In genomic region chr6:145598794-145599555, GRCm38 (mm10) we compare ENCODE assay signal across 9 mouse cellular contexts. TPM values are rescaled to one million over a fixed set of nuclear protein-coding genes. Genes with fewer than 3 reads are reported as not detected.
DNase-seq lines count a peak whose midpoint lies in the region; ATAC-seq and TF ChIP-seq lines count a peak whose summit lies in the region.
"Had no signal": no experiment of that assay in that cellular context is flagged by ENCODE, and none has a peak within 500 bp of the region (broad histone marks: within the 10 kb centered on the region; RNA-seq: fewer than 3 reads in every experiment).

No protein-coding gene starts in this region.

- no peak overlapping the region for H3K4me3 ChIP-seq in lung, adult 2 months (replicated peaks; ENCODE audit: extremely low read depth, low read depth, low read length)
- H3K4me3 ChIP-seq in intestine, postnatal 0 days (ENCODE audit: low read depth, low read length): no peak overlapping the region
- H3K4me3 ChIP-seq in neural tube, embryonic 15.5 days (replicated peaks): no peak overlapping the region

- H3K9me3 ChIP-seq in intestine, postnatal 0 days (ENCODE audit: control insufficient read depth): no peaks in the 10 kb centered on the region
- H3K9me3 ChIP-seq in neural tube, embryonic 15.5 days (replicated peaks): no peaks in the 10 kb centered on the region

- peaks cover 6% of the 10 kb centered on the region for H3K4me1 ChIP-seq in lung, adult 2 months (ENCODE audit: control insufficient read depth, insufficient read depth, low read length)
- no peaks in the 10 kb centered on the region for H3K4me1 ChIP-seq in intestine, postnatal 0 days (replicated peaks; ENCODE audit: control insufficient read depth, insufficient read depth, low read length)
- peaks cover 4% of the 10 kb centered on the region for H3K4me1 ChIP-seq in neural tube, embryonic 15.5 days

- DNase-seq in lung, adult 18-20 months: peak; percentile 13 to 51
- DNase-seq in lung, adult 2 months: no peak
- DNase-seq in cerebellum, adult 9-11 months: peak; percentile 72
- no peak for DNase-seq in left cerebral cortex, adult 9 months (ENCODE audit: low spot score in 2 of 2)
- no peak for DNase-seq in retina, postnatal 1 day

- no peak for TF ChIP-seq CTCF in lung, adult 2 months (IDR thresholded peaks at IDR 0.05; ENCODE audit: insufficient read depth, low read length)
- TF ChIP-seq CTCF in intestine, postnatal 0 days (IDR thresholded peaks at IDR 0.05; ENCODE audit: low read depth): no peak

- ATAC-seq in intestine, postnatal 0 days: 0 out of 2 replicates have a peak, but pooled peaks have one; percentile 22
- ATAC-seq in megakaryocyte, adult 5-6 weeks (ENCODE audit: poor library complexity, severe bottlenecking): peak; percentile 66
- no peak for ATAC-seq in neural tube, embryonic 15.5 days (ENCODE audit: low FRiP score)

- H3K27me3 ChIP-seq in intestine, postnatal 0 days (replicated peaks; ENCODE audit: control insufficient read depth, insufficient read depth, low read length): no peaks in the 10 kb centered on the region
- H3K27me3 ChIP-seq in neural tube, embryonic 15.5 days (replicated peaks): no peaks in the 10 kb centered on the region

- WGBS in lung, adult 2 months: 42% methylated on average over 11 of the region's 11 CpGs
- 37% methylated on average over 11 of the region's 11 CpGs for WGBS in intestine, postnatal 0 days
- 69% methylated on average over 11 of the region's 11 CpGs for WGBS in neural tube, embryonic 15.5 days

- no peaks in the 10 kb centered on the region for H3K36me3 ChIP-seq in intestine, postnatal 0 days (ENCODE audit: control insufficient read depth, insufficient read depth)
- no peaks in the 10 kb centered on the region for H3K36me3 ChIP-seq in neural tube, embryonic 15.5 days

- TF ChIP-seq POLR2A in lung, adult 2 months (IDR thresholded peaks at IDR 0.05; ENCODE audit: borderline replicate concordance, extremely low read depth, low read depth, low read length): no peak

- no peak overlapping the region for H3K4me2 ChIP-seq in intestine, postnatal 0 days (replicated peaks; ENCODE audit: low read depth)
- no peak overlapping the region for H3K4me2 ChIP-seq in neural tube, embryonic 15.5 days

- H3K27ac ChIP-seq in intestine, postnatal 0 days (ENCODE audit: low read depth, low read length): no peak overlapping the region
- H3K27ac ChIP-seq in neural tube, embryonic 15.5 days (replicated peaks): no peak overlapping the region

- H3K9ac ChIP-seq in intestine, postnatal 0 days (ENCODE audit: low read depth, low read length): no peak overlapping the region
- no peak overlapping the region for H3K9ac ChIP-seq in neural tube, embryonic 15.5 days (replicated peaks)

RNA-seq across cellular contexts. Expression of gene Lmntd1, which starts 15.1 kb away (rescaled TPM):
- 1.7 and 4.5 TPM in 2 replicates for polyA plus RNA-seq in lung, adult 2 months (2012; rRNA removed)
- 0.29 and 0.61 TPM in 2 replicates for polyA plus RNA-seq in intestine, postnatal 0 days (2015; fragmentation: Nextera tagmentation; extraction: Ambion mirVana)
- total RNA-seq in megakaryocyte, adult 5-6 weeks (2015): not detected in 2 replicates
- total RNA-seq in megakaryocyte, adult 5-6 weeks (2017): not detected in 2 replicates
- polyA plus RNA-seq in neural tube, embryonic 15.5 days (2015; fragmentation: Nextera tagmentation; extraction: Ambion mirVana): 0.63 TPM in 2 replicates
- polyA plus RNA-seq: liver, embryonic 16.5 days had no signal

RNA-seq across cellular contexts. Expression of gene Tuba3b, which starts 16.6 kb away (rescaled TPM):
- 0.08 and 0.16 TPM in 2 replicates for polyA plus RNA-seq in lung, adult 2 months (2012; rRNA removed)
- polyA plus RNA-seq in intestine, postnatal 0 days (2015; fragmentation: Nextera tagmentation; extraction: Ambion mirVana): not detected in 2 replicates
- not detected in 2 replicates for total RNA-seq in megakaryocyte, adult 5-6 weeks (2015)
- total RNA-seq in megakaryocyte, adult 5-6 weeks (2017): not detected in 2 replicates
- not detected in 2 replicates for polyA plus RNA-seq in neural tube, embryonic 15.5 days (2015; fragmentation: Nextera tagmentation; extraction: Ambion mirVana)
- polyA plus RNA-seq: liver, embryonic 16.5 days had no signal

Comparison
In these comparisons a context has a peak if more than half of its experiments do, and no peak if none do; other contexts are left out.
1. DNase-seq: peak in lung, adult 18-20 months (2 of 2) and cerebellum, adult 9-11 months (single experiment); none in lung, adult 2 months (single experiment), left cerebral cortex, adult 9 months (0 of 2) and retina, postnatal 1 day (single experiment).